Mouse (Mus musculus) erythroblast, adult 5-6 weeks (primary cell): ENCODE results near the gene Ccm2l. TPM values are rescaled to one million over a fixed set of nuclear protein-coding genes. Genes with fewer than 3 reads are reported as not detected.

Experiments used
- total RNA-seq, 2 experiments: library from RNA; stranded (forward) in 1 of 2; stranded (reverse) in 1 of 2; fragments of 150-400 nt in 1 of 2; fragments of 200-764, 138-1000 nt in 1 of 2; gene quantifications; 2 replicates each; pipeline versions ENCODE4 v1.2.3 to v1.2.4; 2015 to 2017; ENCODE audit warnings: low replicate concordance in 2 of 2

The Ccm2l gene
- total RNA-seq, 2 experiments from 2014 or later = not detected

Other genes with a start within 250 kb of the Ccm2l start
- 543 and 572 TPM in 2 replicates for gene Bcl2l1, start 234.2 kb upstream of the Ccm2l start, total RNA-seq (2015; ENCODE audit: low replicate concordance)
- gene Bcl2l1, start 234.2 kb upstream of the Ccm2l start, total RNA-seq (2017; ENCODE audit: low replicate concordance) = 807 and 937 TPM in 2 replicates
- 39.8 and 43.9 TPM in 2 replicates for gene Tpx2, start 218.0 kb upstream of the Ccm2l start, total RNA-seq (2015; ENCODE audit: low replicate concordance)
- 53.4 and 65.9 TPM in 2 replicates for gene Tpx2, start 218.0 kb upstream of the Ccm2l start, total RNA-seq (2017; ENCODE audit: low replicate concordance)
- not detected in 2 replicates for gene Mylk2, start 154.6 kb upstream of the Ccm2l start, total RNA-seq (2015; ENCODE audit: low replicate concordance)
- not detected in 2 replicates for gene Mylk2, start 154.6 kb upstream of the Ccm2l start, total RNA-seq (2017; ENCODE audit: low replicate concordance)
- gene Foxs1, start 132.7 kb upstream of the Ccm2l start, total RNA-seq (2015; ENCODE audit: low replicate concordance) = not detected in 2 replicates
- gene Foxs1, start 132.7 kb upstream of the Ccm2l start, total RNA-seq (2017; ENCODE audit: low replicate concordance) = not detected in 2 replicates
- not detected in 2 replicates for gene Dusp15, start 114.3 kb upstream of the Ccm2l start, total RNA-seq (2015; ENCODE audit: low replicate concordance)
- 0.17 TPM in 1 of 2 replicates, not detected in the other for gene Dusp15, start 114.3 kb upstream of the Ccm2l start, total RNA-seq (2017; ENCODE audit: low replicate concordance)
- 0.38 TPM in 1 of 2 replicates, not detected in the other for gene Ttll9, start 103.5 kb upstream of the Ccm2l start, total RNA-seq (2015; ENCODE audit: low replicate concordance)
- gene Ttll9, start 103.5 kb upstream of the Ccm2l start, total RNA-seq (2017; ENCODE audit: low replicate concordance) = not detected in 2 replicates
- 5.4 and 6.5 TPM in 2 replicates for gene Pdrg1, start 50.5 kb upstream of the Ccm2l start, total RNA-seq (2015; ENCODE audit: low replicate concordance)
- 2.6 and 9.6 TPM in 2 replicates for gene Pdrg1, start 50.5 kb upstream of the Ccm2l start, total RNA-seq (2017; ENCODE audit: low replicate concordance)
- gene Xkr7, start 34.1 kb upstream of the Ccm2l start, total RNA-seq (2015; ENCODE audit: low replicate concordance) = not detected in 2 replicates
- gene Xkr7, start 34.1 kb upstream of the Ccm2l start, total RNA-seq (2017; ENCODE audit: low replicate concordance) = not detected in 2 replicates
- gene Hck, start 42.5 kb downstream of the Ccm2l start, total RNA-seq (2015; ENCODE audit: low replicate concordance) = 19.2 and 46.6 TPM in 2 replicates
- gene Hck, start 42.5 kb downstream of the Ccm2l start, total RNA-seq (2017; ENCODE audit: low replicate concordance) = 28.7 and 45.7 TPM in 2 replicates
- 16.9 and 19.2 TPM in 2 replicates for gene Tm9sf4, start 95.3 kb downstream of the Ccm2l start, total RNA-seq (2015; ENCODE audit: low replicate concordance)
- 14.9 and 23.3 TPM in 2 replicates for gene Tm9sf4, start 95.3 kb downstream of the Ccm2l start, total RNA-seq (2017; ENCODE audit: low replicate concordance)
- 2.5 TPM in 2 replicates for gene Tspyl3, start 159.5 kb downstream of the Ccm2l start, total RNA-seq (2015; ENCODE audit: low replicate concordance)
- 1.2 and 1.5 TPM in 2 replicates for gene Tspyl3, start 159.5 kb downstream of the Ccm2l start, total RNA-seq (2017; ENCODE audit: low replicate concordance)
- gene Plagl2, start 175.5 kb downstream of the Ccm2l start, total RNA-seq (2015; ENCODE audit: low replicate concordance) = 33.4 and 36.8 TPM in 2 replicates
- gene Plagl2, start 175.5 kb downstream of the Ccm2l start, total RNA-seq (2017; ENCODE audit: low replicate concordance) = 8.7 and 13.2 TPM in 2 replicates
- gene Pofut1, start 175.6 kb downstream of the Ccm2l start, total RNA-seq (2015; ENCODE audit: low replicate concordance) = 1.3 and 2.5 TPM in 2 replicates
- gene Pofut1, start 175.6 kb downstream of the Ccm2l start, total RNA-seq (2017; ENCODE audit: low replicate concordance) = 9.2 and 15.5 TPM in 2 replicates
- 2.9 and 6.5 TPM in 2 replicates for gene Kif3b, start 225.5 kb downstream of the Ccm2l start, total RNA-seq (2015; ENCODE audit: low replicate concordance)
- gene Kif3b, start 225.5 kb downstream of the Ccm2l start, total RNA-seq (2017; ENCODE audit: low replicate concordance) = 5.4 and 5.7 TPM in 2 replicates